Mouse (Mus musculus): ENCODE results near the gene Ccdc120.

The Ccdc120 gene

GRCm38 (mm10) chrX:7688321-7688720 is 62.4 kb downstream of the Ccdc120 start:
- peak; percentile 43 for DNase-seq
